Mouse (Mus musculus) kidney, adult 2 months (tissue): ENCODE data around the gene Tmem177. TPM values are rescaled to one million over a fixed set of nuclear protein-coding genes. Genes with fewer than 3 reads are reported as not detected.

ENCODE experiments used
- DNase-seq: peaks from one replicate; pipeline ENCODE4 v3.0.0; 2021
- H3K27ac ChIP-seq: fragments of 200-500 bp; 2 replicates; pipeline ENCODE4 v1.5.1; 2012; ENCODE audit warnings: low read depth, low read length, control low read depth, inconsistent platforms; ENCODE audit not compliant: insufficient read depth
- H3K27me3 ChIP-seq: fragments of 200-500 bp; replicated peaks from 2 replicates; pipeline ENCODE4 v1.6.1; 2012; ENCODE audit warnings: mild to moderate bottlenecking, moderate library complexity, low read length, inconsistent platforms; ENCODE audit not compliant: control insufficient read depth, insufficient read depth
- H3K36me3 ChIP-seq: fragments of 200-500 bp; 2 replicates; pipeline ENCODE4 v1.6.1; 2012; ENCODE audit warnings: mild to moderate bottlenecking, moderate library complexity, low read length, inconsistent platforms; ENCODE audit not compliant: control insufficient read depth, insufficient read depth
- H3K4me1 ChIP-seq: fragments of 200-500 bp; 2 replicates; pipeline ENCODE4 v1.6.1; 2011; ENCODE audit warnings: low read length; ENCODE audit not compliant: control insufficient read depth, insufficient read depth
- H3K4me3 ChIP-seq: fragments of 200-500 bp; 2 replicates; pipeline ENCODE4 v1.5.1; 2011; ENCODE audit warnings: mild to moderate bottlenecking, low read depth, low read length, control low read depth; ENCODE audit not compliant: insufficient read depth
- CTCF ChIP-seq: fragments of 200-500 bp; conservative IDR thresholded peaks from 2 replicates; pipeline ENCODE4 v1.5.1; 2011; ENCODE audit warnings: low read depth, mild to moderate bottlenecking, control low read depth, low read length, moderate library complexity, mixed read lengths; ENCODE audit not compliant: insufficient read depth, insufficient read length
- POLR2A ChIP-seq: fragments of 200-500 bp; IDR thresholded peaks from one replicate; pipeline ENCODE4 v1.6.1; 2011; ENCODE audit warnings: low read depth, low read length, control low read depth
- WGBS: fragments of 180-500 bp; shearing (Covaris S2); methylation state at CpG from one replicate; pipeline ENCODE4 v1.1.7; 2018; 5-methylcytosine and 5-hydroxymethylcytosine counted together
- polyA plus RNA-seq: library from polyadenylated mRNA; depleted of rRNA; stranded (reverse); fragments of >200 nt; gene quantifications from 2 replicates; pipeline ENCODE4 v1.2.3, GENCODE M21; 2012

Gene Tmem177
- polyA plus RNA-seq, 1 experiment: 8.3 TPM

DNA sequence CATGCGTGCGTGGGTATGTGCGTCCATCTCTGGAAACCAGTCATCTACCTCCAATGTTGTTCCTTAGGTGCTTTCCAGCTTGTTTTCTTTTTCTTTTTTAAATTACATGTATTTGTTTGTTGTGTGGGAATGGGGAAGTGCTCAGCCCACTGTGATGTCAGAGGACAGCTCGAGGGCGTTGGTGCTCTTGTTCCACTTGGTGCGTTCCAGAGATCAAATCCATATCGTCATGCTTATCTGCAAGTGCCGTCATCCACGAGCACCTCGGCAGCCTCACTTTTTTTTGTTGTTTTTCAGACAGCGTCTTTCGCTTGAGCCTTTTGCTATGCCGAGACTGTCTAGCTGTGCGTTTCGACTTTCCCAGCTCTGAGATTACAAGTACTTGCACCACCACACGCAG is 23.7 kb downstream of the Tmem177 start:
- H3K36me3 ChIP-seq: no peaks in the 10 kb centered on the region
- DNase-seq: no peak
- no peak overlapping the region for H3K4me3 ChIP-seq
- WGBS: 78% methylated on average over 16 of the region's 16 CpGs
- H3K27me3 ChIP-seq: no peaks in the 10 kb centered on the region
- no peak overlapping the region for H3K27ac ChIP-seq
- TF ChIP-seq CTCF (no peak), POLR2A (no peak)
- H3K4me1 ChIP-seq: no peaks in the 10 kb centered on the region

DNA sequence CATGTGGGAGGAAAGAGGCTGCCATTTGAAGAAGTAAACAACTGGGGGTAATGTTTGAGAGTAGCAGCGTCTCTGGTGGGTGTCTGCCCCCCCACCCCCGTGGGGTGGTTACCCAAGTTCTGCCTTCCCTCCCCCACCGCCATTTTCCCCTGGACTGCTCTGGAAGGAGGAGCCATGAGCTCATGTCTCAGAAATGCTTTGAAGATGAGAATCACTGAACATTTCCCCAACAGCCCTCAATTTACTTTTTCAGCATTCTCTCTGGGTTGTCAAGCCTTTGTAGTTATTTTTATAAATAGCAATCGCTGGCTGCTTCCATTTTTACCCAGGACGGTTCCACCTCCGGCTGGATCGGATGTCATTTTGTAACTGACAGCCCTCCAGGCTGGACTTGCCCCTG is 26.7 kb downstream of the Tmem177 start:
- 52% methylated on average over 7 of the region's 7 CpGs for WGBS
- Histone ChIP-seq H3K36me3 (no peaks in the 10 kb centered on the region), H3K27ac (no peak overlapping the region), H3K4me1 (no peaks in the 10 kb centered on the region), H3K4me3 (no peak overlapping the region), H3K27me3 (no peaks in the 10 kb centered on the region)
- no peak for DNase-seq
- TF ChIP-seq CTCF: no peak
- TF ChIP-seq POLR2A: no peak

DNA sequence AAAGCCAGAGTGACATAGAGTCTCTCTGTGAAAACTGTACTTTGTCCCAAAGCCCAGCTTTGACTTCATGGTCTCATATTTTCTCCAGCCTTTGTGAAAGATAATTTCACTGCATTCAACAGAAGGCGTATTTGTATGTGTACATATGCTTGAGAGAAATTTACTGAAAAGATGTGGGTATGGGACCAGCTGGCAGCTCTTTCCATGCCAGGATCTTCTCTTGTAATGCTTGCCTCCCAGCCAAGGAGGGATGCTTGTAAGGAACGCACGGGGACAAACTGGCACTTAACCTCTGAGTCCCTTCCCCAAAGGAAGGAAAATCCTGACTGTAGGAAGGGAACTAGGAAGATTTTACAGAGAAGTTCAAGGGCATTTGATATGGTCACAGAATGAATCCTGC is 28.7 kb downstream of the Tmem177 start:
- Histone ChIP-seq H3K27ac (no peak overlapping the region), H3K4me1 (no peaks in the 10 kb centered on the region), H3K36me3 (no peaks in the 10 kb centered on the region), H3K27me3 (no peaks in the 10 kb centered on the region), H3K4me3 (no peak overlapping the region)
- WGBS: 84% methylated on average over 3 of the region's 3 CpGs
- DNase-seq: no peak
- TF ChIP-seq POLR2A: no peak
- no peak for TF ChIP-seq CTCF

DNA sequence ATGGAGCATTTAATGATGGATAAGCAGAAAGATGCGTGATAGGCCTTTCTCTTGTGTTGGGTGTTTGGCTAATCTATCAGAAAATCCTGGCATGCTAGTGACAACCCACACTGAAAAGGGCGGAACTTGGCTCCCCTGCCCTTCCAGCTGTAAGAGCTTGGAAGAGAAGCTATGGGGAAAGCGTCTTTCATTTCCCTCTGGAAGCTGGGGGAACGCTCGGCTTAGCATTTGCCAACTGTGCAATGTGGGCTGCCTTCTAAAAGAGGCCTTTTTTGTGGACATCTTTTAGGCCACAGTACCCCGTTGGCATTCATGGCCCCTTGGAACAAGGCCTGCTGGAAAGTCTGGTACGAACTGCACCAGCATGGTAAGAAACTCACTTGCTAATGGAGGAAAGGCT is 34.1 kb downstream of the Tmem177 start:
- TF ChIP-seq POLR2A (no peak), CTCF (no peak)
- Histone ChIP-seq H3K4me3 (no peak overlapping the region), H3K36me3 (no peaks in the 10 kb centered on the region), H3K27me3 (no peaks in the 10 kb centered on the region), H3K27ac (no peak overlapping the region), H3K4me1 (peaks cover 10% of the 10 kb centered on the region; the same call in 1 of the 2 replicates)
- DNase-seq: peak; percentile 4
- 76% methylated on average over 7 of the region's 7 CpGs for WGBS

DNA sequence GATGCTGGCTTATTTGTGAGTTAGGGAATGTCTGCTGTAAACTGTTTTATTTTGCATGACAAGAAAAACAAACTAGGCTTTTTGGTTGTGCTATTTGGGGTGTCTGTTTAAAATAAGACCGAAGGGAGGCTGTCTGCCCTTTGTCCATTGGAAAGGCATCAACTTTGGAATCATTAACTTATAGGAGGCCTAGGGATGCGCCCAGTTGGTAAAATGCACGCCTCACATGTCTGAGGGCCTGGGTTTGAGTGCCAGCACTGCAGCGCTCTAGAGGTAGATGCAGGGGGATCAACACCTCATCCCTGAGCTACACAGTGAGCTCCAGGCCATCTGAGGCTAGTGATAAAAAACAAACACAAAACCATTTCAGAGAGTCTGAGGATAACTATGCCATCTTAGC is 35.5 kb downstream of the Tmem177 start:
- WGBS: 52% methylated on average over 4 of the region's 4 CpGs
- no peak for TF ChIP-seq POLR2A
- TF ChIP-seq CTCF: no peak

DNA sequence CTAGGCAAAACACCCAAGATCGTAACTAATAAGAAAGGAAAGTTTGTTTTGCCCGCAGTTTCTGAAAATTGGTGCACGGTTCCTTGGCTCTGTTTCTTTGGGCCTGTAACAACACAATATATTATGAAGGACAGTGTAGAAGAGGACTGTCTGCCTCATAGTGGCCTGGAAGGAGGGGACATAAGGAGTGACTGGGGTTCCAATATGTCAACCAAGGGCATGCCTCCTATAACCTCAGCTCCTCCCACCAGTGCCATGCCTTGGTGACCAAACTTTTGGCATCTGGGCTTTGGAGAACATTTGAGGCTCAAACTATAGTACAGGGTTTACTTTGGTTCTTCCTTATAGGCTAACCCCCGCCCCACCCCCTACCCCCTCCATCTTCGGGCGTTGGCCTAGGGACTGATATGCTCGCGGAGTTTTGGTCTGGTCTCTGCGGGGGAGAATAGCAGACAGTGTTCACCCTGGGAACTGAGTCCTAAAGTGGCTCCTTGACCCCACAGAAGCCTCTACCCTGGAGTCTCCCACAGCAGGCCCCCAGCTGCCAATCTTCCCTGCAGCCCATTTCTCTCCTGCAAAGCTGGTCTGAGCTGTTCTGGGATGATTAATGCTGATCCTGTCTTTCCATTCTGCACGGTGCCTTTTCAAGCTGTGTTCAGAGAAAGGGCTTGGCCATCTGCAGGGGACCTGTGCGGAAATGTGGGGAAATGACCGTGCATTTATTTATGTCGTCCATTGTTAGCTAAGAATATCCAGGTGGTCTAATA is 44.4 kb downstream of the Tmem177 start:
- Histone ChIP-seq H3K36me3 (no peaks in the 10 kb centered on the region), H3K4me3 (no peak overlapping the region), H3K27ac (no peak overlapping the region), H3K4me1 (no peaks in the 10 kb centered on the region), H3K27me3 (no peaks in the 10 kb centered on the region)
- DNase-seq: no peak
- TF ChIP-seq CTCF (no peak), POLR2A (no peak)
- WGBS: 70% methylated on average over 13 of the region's 13 CpGs

More for the DNA sequence above, 35.5 kb downstream of the Tmem177 start:
- peak; percentile 68 for DNase-seq
- Histone ChIP-seq H3K36me3 (no peaks in the 10 kb centered on the region), H3K27ac (peak overlapping the region; percentile 69), H3K27me3 (no peaks in the 10 kb centered on the region), H3K4me3 (no peak overlapping the region), H3K4me1 (peaks cover 10% of the 10 kb centered on the region; the same call in 1 of the 2 replicates)

DNA sequence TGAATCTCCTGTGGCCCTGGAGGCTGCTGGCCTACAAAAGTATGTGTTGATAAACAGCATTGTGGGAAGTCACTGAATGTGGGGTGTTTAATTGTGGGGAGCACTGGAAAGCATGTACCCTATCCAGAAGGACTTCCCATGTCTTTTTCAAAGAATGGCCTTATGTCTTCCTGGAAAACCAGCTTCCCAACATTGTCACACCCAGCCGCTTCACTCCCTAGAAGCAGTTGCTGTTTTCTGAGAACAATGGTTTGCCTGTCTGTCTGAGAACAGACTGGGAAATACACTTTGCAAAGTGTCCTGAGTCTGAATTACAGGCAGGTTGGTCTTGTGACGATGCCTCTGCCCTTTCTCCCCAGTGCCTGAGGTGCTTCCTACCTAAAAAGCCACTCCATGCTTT is 45.7 kb downstream of the Tmem177 start:
- Histone ChIP-seq H3K4me3 (no peak overlapping the region), H3K27ac (no peak overlapping the region), H3K27me3 (no peaks in the 10 kb centered on the region), H3K4me1 (no peaks in the 10 kb centered on the region), H3K36me3 (no peaks in the 10 kb centered on the region)
- no peak for DNase-seq
- 67% methylated on average over 2 of the region's 2 CpGs for WGBS
- no peak for TF ChIP-seq CTCF
- TF ChIP-seq POLR2A: no peak
